Mouse (Mus musculus) 3134 (cell line): Measurements from ENCODE around the gene 1110051M20Rik.
A peak's percentile ranks its signal among the peaks of the same experiment; 100 is the strongest.

ENCODE experiments used
- DNase-seq: peaks from one replicate; pipeline ENCODE4 v3.0.0-alpha.2; 2011; ENCODE audit warnings: low spot score; ENCODE audit not compliant: insufficient read length; ENCODE audit errors: extremely low read depth

Gene 1110051M20Rik

GRCm38 (mm10) chr2:91237511-91238080 lies 206.9 kb downstream of the 1110051M20Rik start:
- peak; percentile 63 for DNase-seq

GRCm38 (mm10) chr2:91236601-91237510 lies 207.6 kb downstream of the 1110051M20Rik start, which contains the start of gene Ddb2:
Gene Ddb2 (minus strand): TSS chr2:91236982.
- peak; percentile 98 for DNase-seq

- no peak for DNase-seq
These were observed 214.8 kb downstream of the 1110051M20Rik start for GRCm38 (mm10) chr2:91229735-91230134.
